Mouse (Mus musculus) cerebellum, adult 9-10 months (tissue): ENCODE data around the gene Bbip1.

Experiments used
- DNase-seq: peaks from one replicate; pipeline ENCODE4 v3.0.0; 2022

Bbip1 gene

DNA sequence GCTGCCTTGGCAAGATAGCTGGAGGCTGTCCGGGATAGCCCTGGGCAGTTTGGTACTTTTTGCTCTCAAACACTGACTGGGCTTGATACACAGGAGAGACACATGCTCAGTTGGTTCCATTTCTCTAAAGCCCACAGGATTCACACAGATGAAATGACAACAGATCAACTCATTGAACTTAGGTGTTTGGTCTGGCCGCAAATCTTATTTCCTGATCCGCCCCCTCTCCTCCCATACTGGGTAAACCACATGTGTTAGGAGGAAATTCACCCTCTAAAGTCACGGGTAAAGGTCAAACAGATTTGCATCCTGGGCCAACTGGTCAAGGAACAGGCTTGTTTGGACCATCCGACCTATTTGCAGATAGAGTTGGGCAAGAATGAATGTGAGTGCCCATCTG is 54.9 kb downstream of the Bbip1 start:
- no peak for DNase-seq

DNA sequence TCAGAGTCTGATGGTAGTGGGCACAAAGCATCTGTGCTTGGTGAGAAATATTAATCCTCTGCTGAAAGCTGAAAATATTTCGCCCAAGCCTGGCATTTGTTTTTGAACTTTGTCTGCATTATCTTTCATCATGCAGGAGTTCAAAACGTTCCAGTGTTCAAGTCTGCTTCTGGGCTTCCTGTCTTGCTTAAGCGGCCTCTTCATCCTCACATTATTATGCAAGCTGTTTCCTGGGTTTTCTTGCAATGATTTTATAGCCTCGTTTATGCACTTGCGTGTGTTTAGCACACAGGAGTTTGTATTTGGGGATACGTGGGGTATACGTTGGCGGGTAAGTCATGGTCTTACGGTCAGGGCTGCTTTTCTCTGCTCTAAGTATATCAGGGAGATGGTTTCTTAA is 56.1 kb downstream of the Bbip1 start:
- DNase-seq: no peak

DNA sequence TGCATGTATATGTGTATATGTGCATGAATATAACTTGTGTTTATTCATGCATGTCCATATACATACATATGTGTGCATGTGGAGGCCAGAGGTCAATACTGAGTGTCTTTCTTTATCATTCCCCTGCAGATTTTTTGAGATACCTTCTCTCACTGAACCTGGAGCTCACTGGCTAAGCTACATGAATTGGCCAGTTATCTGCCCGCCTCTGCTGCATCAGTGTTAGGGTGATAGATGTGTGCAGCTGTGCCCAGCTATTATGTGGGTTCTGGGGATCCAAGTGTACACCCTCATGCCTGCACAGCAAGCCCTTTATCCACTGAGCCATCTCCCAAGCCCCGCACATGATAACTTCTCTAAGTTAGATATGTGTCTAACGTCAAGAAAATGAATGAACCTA is 56.6 kb downstream of the Bbip1 start:
- no peak for DNase-seq

DNA sequence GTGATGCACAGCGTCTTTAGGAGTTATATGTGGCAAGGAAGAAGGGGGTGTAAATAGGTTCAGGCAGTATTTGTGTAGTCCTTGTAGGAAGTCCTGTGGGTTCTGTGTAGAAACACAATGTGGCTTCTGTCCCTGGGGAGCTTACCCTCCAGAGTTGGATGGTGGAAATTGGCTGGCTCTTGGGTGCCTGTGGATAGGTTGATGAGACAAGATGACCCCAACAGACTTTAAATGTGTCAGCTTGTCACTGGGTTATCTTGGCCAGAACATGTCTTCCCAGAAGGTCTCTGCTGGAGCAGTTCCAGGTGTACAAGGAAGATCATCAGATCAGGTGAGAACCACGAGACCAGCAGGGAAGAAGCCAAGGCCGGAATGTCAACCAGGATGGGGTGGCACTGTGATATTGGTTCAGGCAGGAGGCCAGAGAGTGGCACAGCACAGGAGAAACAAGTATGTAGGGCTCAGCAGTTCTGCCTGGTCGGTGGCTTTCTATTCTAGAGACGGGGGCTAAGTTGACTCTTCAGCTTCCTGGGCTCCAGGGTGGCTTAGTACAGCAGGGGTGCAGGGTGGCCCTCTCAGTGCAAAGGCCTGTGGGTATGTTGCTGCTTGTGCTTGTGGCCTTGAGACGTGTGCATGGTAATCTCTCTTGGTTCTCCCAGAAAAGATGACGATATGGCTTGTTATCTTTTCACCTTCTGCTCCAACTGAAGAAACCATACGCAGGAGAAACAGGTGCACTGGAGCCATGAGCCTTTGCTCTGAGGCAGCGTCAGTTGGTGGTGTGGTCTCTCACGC is 57.7 kb downstream of the Bbip1 start:
- DNase-seq: peak; percentile 36

DNA sequence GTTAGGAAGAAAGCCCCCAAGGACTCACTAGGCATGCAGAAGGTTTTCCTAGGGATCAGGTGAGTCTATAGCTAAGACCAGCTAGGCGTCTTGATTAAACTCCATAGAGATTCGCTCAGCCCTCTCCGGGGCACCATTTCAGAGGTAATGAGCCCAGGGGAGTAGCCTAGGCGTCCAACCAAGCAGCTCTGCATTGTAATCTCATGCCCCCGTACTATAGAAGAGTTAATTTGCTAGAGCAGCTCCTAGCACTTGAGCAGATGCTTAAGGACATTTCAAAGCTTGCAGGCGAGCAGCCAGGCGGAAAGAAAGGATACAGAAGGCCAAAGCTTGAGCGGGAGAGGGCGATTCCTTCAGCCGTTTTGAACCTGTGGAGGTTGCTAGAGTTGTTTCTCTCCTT is 59.0 kb downstream of the Bbip1 start:
- no peak for DNase-seq

- DNase-seq: no peak
These were observed 62.6 kb downstream of the Bbip1 start for GRCm38 (mm10) chr19:53881786-53882185.

- no peak for DNase-seq
These were observed 64.0 kb downstream of the Bbip1 start for GRCm38 (mm10) chr19:53880460-53880859.
